Comparison of ENCODE assay signal across 13 mouse cellular contexts in genomic region chr1:106042221-106042620, GRCm38 (mm10).
"Had no signal": no experiment of that assay in that cellular context is flagged by ENCODE, and none has a peak within 500 bp of the region (broad histone marks: within the 10 kb centered on the region; RNA-seq: fewer than 3 reads in every experiment).

No protein-coding gene starts in this region.

- H3K9ac ChIP-seq: limb, embryonic 12.5 days; liver, embryonic 15.5 days; neural tube, embryonic 13.5 days; stomach, embryonic 15.5 days had no signal

- H3K27ac ChIP-seq: layer of hippocampus, adult 2 months; limb, embryonic 12.5 days; liver, embryonic 15.5 days; neural tube, embryonic 13.5 days; stomach, embryonic 15.5 days had no signal

- H3K4me1 ChIP-seq: limb, embryonic 12.5 days; liver, embryonic 15.5 days; neural tube, embryonic 13.5 days; stomach, embryonic 15.5 days had no signal

- H3K4me3 ChIP-seq: layer of hippocampus, adult 2 months; limb, embryonic 12.5 days; liver, embryonic 15.5 days; neural tube, embryonic 13.5 days; stomach, embryonic 15.5 days had no signal

- H3K27me3 ChIP-seq: limb, embryonic 12.5 days; liver, embryonic 15.5 days; neural tube, embryonic 13.5 days; stomach, embryonic 15.5 days had no signal

- H3K9me3 ChIP-seq: limb, embryonic 12.5 days; liver, embryonic 15.5 days; neural tube, embryonic 13.5 days; stomach, embryonic 15.5 days had no signal

- H3K36me3 ChIP-seq: limb, embryonic 12.5 days; liver, embryonic 15.5 days; neural tube, embryonic 13.5 days; stomach, embryonic 15.5 days had no signal

- DNase-seq: kidney, postnatal 10 days; kidney, postnatal 4 days; lung, adult 2 months; lung, postnatal 36 days; midbrain, embryonic 14.5 days; right cerebral cortex, postnatal 14 days; thymus, postnatal 36 days had no signal

- H3K4me2 ChIP-seq: limb, embryonic 12.5 days; liver, embryonic 15.5 days; neural tube, embryonic 13.5 days; stomach, embryonic 15.5 days had no signal

- ATAC-seq: lung, postnatal 0 days had no signal
